Mouse (Mus musculus): ENCODE measurements at regions not wholly inside any gene's neighbourhood (a gene's known extent, or its start where the extent isn't known, plus 50 kb on each side); places are given as distances from the start of the nearest gene placed in this dataset.
A peak's percentile ranks its signal among the peaks of the same experiment; 100 is the strongest.

- no peaks in the 10 kb centered on the region for H3K27me3 ChIP-seq (ENCODE audit: control insufficient read depth)
- H3K9me3 ChIP-seq (ENCODE audit: control insufficient read depth, low read length) = no peaks in the 10 kb centered on the region
- peaks cover 52% of the 10 kb centered on the region for H3K4me1 ChIP-seq (ENCODE audit: control insufficient read depth)
- no peak overlapping the region for H3K4me3 ChIP-seq (replicated peaks)
- TF ChIP-seq TAL1 (IDR thresholded peaks at IDR 0.05; ENCODE audit: low read length) = no peak
- TF ChIP-seq GATA1 (IDR thresholded peaks at IDR 0.05; ENCODE audit: low read length) = no peak
- no peaks in the 10 kb centered on the region for H3K36me3 ChIP-seq (ENCODE audit: control insufficient read depth)
Measured at GRCm38 (mm10) chr3:153776738-153777137, 51.8 kb upstream of the St6galnac3 start.

DNA sequence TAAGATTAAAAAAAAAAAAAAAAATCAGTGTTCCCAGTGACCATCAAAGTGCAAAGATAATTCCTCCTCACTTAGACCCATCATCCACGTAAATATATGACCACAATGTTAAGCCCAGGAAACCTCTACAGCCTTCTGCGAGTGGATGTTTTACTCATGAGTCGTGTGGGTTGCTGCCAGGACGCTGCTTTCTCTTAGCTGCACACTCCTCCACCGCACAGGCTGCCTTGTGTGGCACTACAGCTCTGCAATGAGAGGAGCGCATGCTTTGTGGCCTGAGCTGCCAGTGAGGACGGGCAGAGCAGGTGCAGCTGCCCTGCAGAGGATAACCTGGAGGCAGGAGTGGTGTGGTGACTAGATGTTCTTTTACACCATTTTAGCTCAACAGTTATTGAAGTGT, 53.4 kb upstream of the St6galnac3 start:
- no peak for TF ChIP-seq GATA1 (IDR thresholded peaks at IDR 0.05; ENCODE audit: low read length)
- TF ChIP-seq TAL1 (IDR thresholded peaks at IDR 0.05; ENCODE audit: low read length) = no peak
- Histone ChIP-seq H3K27me3 (ENCODE audit: control insufficient read depth) (no peaks in the 10 kb centered on the region), H3K9me3 (ENCODE audit: control insufficient read depth, low read length) (no peaks in the 10 kb centered on the region), H3K36me3 (ENCODE audit: control insufficient read depth) (no peaks in the 10 kb centered on the region), H3K4me3 (replicated peaks) (no peak overlapping the region), H3K4me1 (ENCODE audit: control insufficient read depth) (peaks cover 49% of the 10 kb centered on the region)

GRCm38 (mm10) chr3:153782467-153782866, 57.5 kb upstream of the St6galnac3 start:
- no peaks in the 10 kb centered on the region for H3K36me3 ChIP-seq (ENCODE audit: control insufficient read depth)
- no peaks in the 10 kb centered on the region for H3K9me3 ChIP-seq (ENCODE audit: control insufficient read depth, low read length)
- peaks cover 30% of the 10 kb centered on the region for H3K4me1 ChIP-seq (ENCODE audit: control insufficient read depth)
- no peaks in the 10 kb centered on the region for H3K27me3 ChIP-seq (ENCODE audit: control insufficient read depth)
- TF ChIP-seq TAL1 (IDR thresholded peaks at IDR 0.05; ENCODE audit: low read length) (no peak), GATA1 (IDR thresholded peaks at IDR 0.05; ENCODE audit: low read length) (no peak)
- H3K4me3 ChIP-seq (replicated peaks) = no peak overlapping the region

DNA sequence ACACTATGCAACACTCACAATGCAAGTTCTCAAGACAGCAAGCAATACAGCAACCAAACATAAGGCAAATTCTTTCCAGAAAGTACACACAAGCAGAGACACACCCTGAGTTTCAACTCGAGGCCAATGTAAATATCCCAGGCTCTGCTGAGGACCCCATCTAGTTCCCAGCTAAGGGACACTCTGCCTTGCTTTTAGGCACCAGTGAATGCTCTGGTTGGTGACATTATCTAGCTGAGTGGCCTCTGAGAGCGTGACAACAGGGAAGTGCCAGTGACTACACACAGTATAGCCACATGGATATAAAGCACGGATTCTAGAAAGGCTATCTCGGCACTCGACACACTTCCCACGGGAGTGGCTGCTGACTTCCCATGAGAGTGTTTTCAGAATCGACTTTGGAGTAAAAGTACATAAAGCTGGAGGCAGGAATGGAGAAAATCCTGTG, 58.3 kb upstream of the St6galnac3 start:
- H3K9me3 ChIP-seq (ENCODE audit: control insufficient read depth, low read length) = no peaks in the 10 kb centered on the region
- no peak overlapping the region for H3K4me3 ChIP-seq (replicated peaks)
- TF ChIP-seq TAL1 (IDR thresholded peaks at IDR 0.05; ENCODE audit: low read length) (no peak), GATA1 (IDR thresholded peaks at IDR 0.05; ENCODE audit: low read length) (no peak)
- no peaks in the 10 kb centered on the region for H3K36me3 ChIP-seq (ENCODE audit: control insufficient read depth)
- peaks cover 35% of the 10 kb centered on the region for H3K4me1 ChIP-seq (ENCODE audit: control insufficient read depth)
- H3K27me3 ChIP-seq (ENCODE audit: control insufficient read depth) = no peaks in the 10 kb centered on the region

DNA sequence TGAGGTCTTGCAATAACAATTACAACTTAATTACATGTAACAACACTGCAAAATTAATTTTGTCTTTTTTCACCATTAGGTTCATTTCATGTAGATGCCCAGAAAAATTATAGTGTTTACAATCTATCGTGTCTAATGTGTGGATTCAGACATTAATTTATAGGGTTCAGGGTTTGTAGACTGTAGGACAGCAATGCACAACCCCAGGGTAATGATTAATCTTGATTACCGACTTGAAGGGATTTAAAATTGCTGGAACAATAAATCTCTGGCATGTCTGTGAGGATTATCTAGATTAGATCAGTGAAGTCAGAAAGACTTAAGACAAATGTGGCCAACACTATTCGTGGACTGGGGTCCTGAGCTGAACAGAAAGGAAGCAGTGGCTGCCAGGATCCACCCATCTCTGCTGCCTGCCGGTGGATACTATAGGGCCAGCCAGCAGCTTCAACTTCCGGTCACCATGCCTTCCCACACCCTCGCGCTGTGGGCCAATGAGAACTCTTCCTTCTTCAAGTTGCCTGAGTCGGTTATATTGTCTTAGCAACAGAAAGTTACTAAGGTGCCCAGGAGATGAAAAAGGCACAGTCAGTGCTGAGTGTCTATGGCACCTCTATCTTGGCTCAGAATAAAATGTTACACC, 59.1 kb upstream of the St6galnac3 start:
- Histone ChIP-seq H3K36me3 (ENCODE audit: control insufficient read depth) (no peaks in the 10 kb centered on the region), H3K9me3 (ENCODE audit: control insufficient read depth, low read length) (no peaks in the 10 kb centered on the region), H3K4me3 (replicated peaks) (no peak overlapping the region), H3K27me3 (ENCODE audit: control insufficient read depth) (no peaks in the 10 kb centered on the region), H3K4me1 (ENCODE audit: control insufficient read depth) (peaks cover 38% of the 10 kb centered on the region)
- TF ChIP-seq GATA1 (IDR thresholded peaks at IDR 0.05; ENCODE audit: low read length) = no peak
- TF ChIP-seq TAL1 (IDR thresholded peaks at IDR 0.05; ENCODE audit: low read length) = no peak

- no peaks in the 10 kb centered on the region for H3K27me3 ChIP-seq (ENCODE audit: control insufficient read depth)
- H3K36me3 ChIP-seq (ENCODE audit: control insufficient read depth) = peaks cover 11% of the 10 kb centered on the region
- H3K4me3 ChIP-seq (replicated peaks) = peak overlapping the region; percentile 41
- peaks cover 87% of the 10 kb centered on the region for H3K4me1 ChIP-seq (ENCODE audit: control insufficient read depth)
- TF ChIP-seq GATA1 (IDR thresholded peaks at IDR 0.05; ENCODE audit: low read length) (no peak), TAL1 (IDR thresholded peaks at IDR 0.05; ENCODE audit: low read length) (no peak)
- H3K9me3 ChIP-seq (ENCODE audit: control insufficient read depth, low read length) = peaks cover 11% of the 10 kb centered on the region
Measured at GRCm38 (mm10) chr3:153790455-153790856, 53.6 kb upstream of the Asb17 start.

DNA sequence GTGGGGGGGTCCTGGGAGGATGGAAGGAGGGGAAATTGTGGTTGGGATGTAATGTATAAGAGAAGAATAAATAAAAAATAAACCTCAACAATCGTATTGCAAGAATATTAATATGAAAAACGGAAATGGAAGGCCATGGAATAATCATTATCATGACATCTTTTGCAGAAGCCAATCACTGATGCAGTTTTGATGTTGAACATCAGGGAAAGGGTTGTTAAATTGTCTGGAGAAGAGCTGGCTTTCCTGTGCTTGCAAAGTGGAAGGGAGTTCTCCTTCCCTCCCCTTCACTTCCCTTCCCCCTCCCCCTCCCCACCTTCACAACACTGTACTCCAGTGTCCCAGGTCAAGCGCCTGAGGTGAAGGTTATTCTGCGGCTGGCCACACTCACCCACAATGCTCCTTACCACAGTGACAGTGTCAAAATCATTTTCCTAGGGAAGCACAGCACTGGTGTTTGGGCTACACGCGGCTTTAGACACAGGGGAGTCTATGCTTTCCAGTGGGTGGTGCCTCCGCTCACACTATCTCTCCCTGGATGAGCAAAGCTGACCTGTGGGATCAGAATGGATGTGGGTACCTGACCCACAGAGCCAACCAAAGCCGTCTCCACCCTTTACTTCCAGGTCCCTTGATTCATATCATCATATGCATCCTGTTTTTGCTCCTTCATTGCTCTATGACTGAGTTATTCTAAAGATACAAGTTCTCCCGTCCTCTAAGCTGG, 53.0 kb upstream of the Asb17 start:
- peaks cover 84% of the 10 kb centered on the region for H3K4me1 ChIP-seq (ENCODE audit: control insufficient read depth)
- peaks cover 11% of the 10 kb centered on the region for H3K36me3 ChIP-seq (ENCODE audit: control insufficient read depth)
- peak overlapping the region; percentile 53 for H3K4me3 ChIP-seq (replicated peaks)
- H3K27me3 ChIP-seq (ENCODE audit: control insufficient read depth) = no peaks in the 10 kb centered on the region
- H3K9me3 ChIP-seq (ENCODE audit: control insufficient read depth, low read length) = peaks cover 11% of the 10 kb centered on the region
- TF ChIP-seq GATA1 (IDR thresholded peaks at IDR 0.05; ENCODE audit: low read length) (no peak), TAL1 (IDR thresholded peaks at IDR 0.05; ENCODE audit: low read length) (no peak)

GRCm38 (mm10) chr3:153791610-153792363, 52.2 kb upstream of the Asb17 start:
- H3K36me3 ChIP-seq (ENCODE audit: control insufficient read depth) = peaks cover 11% of the 10 kb centered on the region
- peaks cover 11% of the 10 kb centered on the region for H3K9me3 ChIP-seq (ENCODE audit: control insufficient read depth, low read length)
- TF ChIP-seq GATA1 (IDR thresholded peaks at IDR 0.05; ENCODE audit: low read length) = peak; percentile 86
- peak; percentile 67 for TF ChIP-seq TAL1 (IDR thresholded peaks at IDR 0.05; ENCODE audit: low read length)
- peak overlapping the region; percentile 53 for H3K4me3 ChIP-seq (replicated peaks)
- H3K4me1 ChIP-seq (ENCODE audit: control insufficient read depth) = peaks cover 83% of the 10 kb centered on the region
- H3K27me3 ChIP-seq (ENCODE audit: control insufficient read depth) = no peaks in the 10 kb centered on the region

- Histone ChIP-seq H3K9me3 (ENCODE audit: control insufficient read depth, low read length) (peaks cover 11% of the 10 kb centered on the region), H3K4me1 (ENCODE audit: control insufficient read depth) (peaks cover 83% of the 10 kb centered on the region), H3K4me3 (replicated peaks) (peak overlapping the region; percentile 53), H3K27me3 (ENCODE audit: control insufficient read depth) (no peaks in the 10 kb centered on the region), H3K36me3 (ENCODE audit: control insufficient read depth) (peaks cover 11% of the 10 kb centered on the region)
- TF ChIP-seq GATA1 (IDR thresholded peaks at IDR 0.05; ENCODE audit: low read length) (no peak), TAL1 (IDR thresholded peaks at IDR 0.05; ENCODE audit: low read length) (no peak)
Measured at GRCm38 (mm10) chr3:153792364-153792703, 51.7 kb upstream of the Asb17 start.
